Mouse (Mus musculus): ENCODE measurements at regions not wholly inside any gene's neighbourhood (a gene's known extent, or its start where the extent isn't known, plus 50 kb on each side); places are given as distances from the start of the nearest gene placed in this dataset.
"Not testable (repeated sequence)": the region's sequence is repeated elsewhere in the genome, so short reads cannot be mapped to it uniquely, and the experiment has no call there.

DNA sequence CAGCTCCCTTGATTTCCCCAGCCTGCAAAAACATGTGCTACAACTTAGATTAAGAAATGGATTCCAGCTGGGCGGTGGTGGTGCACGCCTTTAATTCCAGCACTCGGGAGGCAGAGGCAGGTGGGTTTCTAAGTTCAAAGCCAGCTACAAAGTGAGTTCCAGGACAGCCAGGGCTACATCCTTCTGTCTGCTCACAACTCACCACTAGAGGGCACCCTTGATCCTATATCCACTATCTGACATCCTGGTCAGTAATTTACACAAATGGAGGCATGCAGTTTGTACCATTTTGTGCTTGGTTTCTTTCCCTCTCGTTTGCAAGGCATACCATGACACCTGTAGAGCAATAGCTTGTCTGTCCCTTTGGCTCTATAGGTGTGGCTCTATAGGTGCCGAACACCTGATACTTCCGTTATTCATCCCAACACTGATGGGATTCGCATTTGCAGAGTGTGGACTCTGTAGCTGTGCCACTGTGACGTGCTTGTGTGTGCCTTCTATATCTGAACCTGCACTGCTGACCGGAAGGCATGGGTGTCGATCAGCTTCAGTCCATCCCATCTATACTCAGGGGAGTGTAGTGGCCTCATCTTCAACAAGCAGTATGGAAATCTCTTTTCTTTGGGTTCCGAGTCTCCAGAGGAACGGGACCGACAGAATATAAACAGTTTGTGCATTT, 108.4 kb upstream of the Spata13 start:
- DNase-seq (ENCODE audit: low read depth, low spot score) = peak; percentile 80

DNA sequence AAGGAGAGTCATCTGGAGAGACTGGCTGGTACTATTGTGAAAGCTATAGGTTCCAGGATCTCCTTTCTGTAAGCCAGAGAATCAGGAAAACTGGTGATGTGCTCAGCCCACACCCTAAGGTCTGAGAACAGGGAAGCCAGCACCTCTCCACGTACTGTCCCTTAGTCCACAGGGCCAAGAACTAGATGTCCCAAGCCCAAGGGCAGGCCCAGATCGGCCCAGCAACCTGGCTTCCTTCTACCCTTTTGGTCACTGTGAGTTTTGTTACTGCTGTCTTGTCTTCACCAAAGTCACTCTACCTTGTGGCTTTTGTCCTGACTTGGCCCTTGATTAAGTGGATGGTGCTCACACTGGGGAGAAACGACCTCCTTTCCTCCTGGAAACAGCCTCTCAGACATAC, 107.8 kb upstream of the Spata13 start:
- DNase-seq (ENCODE audit: low read depth, low spot score) = no peak

DNA sequence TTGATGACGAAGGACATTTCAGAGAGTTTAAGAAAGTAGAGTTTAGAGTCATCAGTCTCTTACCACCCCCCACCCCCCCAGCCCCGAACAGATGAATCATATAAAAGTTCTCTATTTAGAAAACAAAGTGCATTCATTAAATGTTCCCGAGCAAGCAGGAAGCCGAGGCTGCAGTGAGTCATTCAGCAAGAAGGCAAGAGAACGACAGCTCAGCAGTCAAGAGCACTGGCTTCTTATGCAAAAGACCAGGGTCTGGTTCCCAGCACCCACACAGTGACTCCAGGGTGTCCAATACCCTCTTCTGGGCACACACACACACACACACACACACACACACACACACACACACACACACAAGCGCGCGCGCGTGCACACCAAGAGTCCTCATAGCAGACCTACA, 107.0 kb upstream of the Spata13 start:
- peak; percentile 49 for DNase-seq (ENCODE audit: low read depth, low spot score)

DNA sequence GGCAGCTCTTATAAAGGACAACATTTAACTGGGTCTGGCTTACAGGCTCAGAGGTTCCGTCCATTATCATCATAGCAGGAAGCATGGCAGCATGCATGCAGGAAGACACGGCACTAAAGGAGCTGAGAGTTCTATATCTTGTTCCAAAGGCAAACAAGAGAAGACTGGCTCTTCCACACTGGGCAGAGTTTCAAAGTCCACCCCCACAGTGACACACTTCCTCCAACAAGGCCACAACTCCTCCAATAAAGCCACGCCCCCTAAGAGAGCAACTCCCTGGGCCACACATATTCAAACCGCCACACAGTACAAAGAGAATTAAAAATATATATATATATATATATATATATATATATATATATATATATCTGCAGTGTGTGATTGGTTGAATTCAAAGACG, 105.8 kb upstream of the Spata13 start:
- no peak for DNase-seq (ENCODE audit: low read depth, low spot score)

DNA sequence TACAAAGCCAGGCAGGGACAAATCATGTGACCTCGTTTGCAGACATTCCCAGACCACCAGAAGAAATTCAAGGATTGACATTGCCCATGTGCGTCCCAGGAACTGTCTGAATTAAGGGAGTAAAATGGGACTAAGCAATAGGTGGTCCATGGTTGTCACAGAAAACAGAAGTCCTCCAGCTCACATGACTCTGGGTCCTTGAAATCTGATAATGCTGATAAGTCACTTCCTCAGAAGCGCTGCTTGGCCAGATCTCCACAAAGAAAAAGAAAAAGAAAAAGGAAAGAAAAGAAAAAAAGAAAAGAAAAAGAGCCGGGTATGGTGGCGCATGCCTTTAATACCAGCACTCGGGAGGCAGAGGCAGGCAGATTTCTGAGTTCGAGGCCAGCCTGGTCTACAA, 105.3 kb upstream of the Spata13 start:
- DNase-seq (ENCODE audit: low read depth, low spot score) = no peak

DNA sequence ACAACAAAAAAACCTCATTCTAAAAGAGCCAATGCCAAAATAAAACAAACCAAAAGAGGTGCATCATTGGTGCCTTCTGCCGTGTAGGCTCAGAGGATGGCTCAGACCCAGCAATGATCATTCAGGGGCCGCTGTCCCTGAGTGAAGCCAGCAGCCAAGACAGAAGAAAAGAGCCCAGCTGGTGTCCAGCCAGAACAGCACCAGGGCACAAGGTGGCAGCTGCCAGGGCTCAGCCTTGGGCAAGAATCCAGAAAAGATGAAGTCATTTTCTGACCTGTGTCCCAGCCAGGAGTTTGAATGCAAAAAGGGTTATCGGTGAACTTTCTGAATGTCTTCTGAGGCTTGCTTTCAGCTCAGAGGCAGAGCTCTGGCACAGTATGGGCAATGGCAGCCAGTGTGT, 104.8 kb upstream of the Spata13 start:
- peak; percentile 39 for DNase-seq (ENCODE audit: low read depth, low spot score)

DNA sequence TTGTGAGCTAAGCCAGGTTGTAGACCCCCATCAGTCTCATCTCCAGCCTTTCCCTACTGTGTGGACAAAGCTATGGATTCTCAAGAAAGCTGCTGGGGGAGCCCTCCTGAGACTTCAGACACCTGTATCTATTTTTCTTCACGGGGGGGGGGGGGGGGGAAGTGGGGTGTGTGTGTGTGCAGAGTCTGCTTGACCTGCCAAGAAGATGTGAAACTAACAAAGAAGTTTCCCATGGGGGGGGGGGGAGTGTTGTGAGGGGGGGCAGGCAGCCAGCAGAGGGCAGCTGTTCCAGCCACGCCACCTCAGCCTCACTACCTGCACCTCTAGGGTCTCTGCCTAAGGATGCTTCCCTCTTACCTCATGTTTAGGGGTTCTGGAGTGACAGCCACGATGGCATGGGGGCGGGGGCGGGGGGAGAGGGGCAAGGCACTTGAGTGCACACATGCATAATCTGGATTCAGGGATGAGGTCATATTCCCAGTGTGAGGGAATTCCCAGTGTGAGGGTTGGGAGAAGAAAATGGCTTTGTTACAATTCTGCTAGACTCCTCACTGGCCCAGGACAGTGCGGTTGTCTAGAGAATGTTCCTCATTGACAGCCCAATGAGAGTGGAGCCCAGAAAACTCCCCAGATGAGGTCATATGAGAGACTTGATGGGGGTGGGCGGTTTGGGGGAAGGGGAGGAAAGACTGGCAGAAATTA, 104.0 kb upstream of the Spata13 start:
- DNase-seq (ENCODE audit: low read depth, low spot score) = no peak

DNA sequence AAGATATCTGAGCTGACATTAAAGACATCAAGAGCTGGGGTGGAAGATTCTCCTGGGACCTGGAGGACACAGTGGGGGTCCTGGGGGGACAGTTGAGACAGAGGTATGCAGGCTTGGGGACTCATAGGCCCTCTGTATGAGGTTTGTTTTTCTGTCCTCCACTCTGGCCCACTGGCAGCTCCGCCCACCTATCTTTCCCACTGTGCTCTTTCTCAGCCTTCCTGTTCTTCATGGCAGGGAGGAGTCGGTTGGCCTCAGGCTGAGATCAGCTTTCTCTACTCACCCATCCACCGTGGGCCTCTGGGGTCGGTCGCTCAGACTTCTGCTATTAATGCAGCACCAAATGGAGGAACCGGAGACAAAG, 103.5 kb upstream of the Spata13 start:
- no peak for DNase-seq (ENCODE audit: low read depth, low spot score)

DNA sequence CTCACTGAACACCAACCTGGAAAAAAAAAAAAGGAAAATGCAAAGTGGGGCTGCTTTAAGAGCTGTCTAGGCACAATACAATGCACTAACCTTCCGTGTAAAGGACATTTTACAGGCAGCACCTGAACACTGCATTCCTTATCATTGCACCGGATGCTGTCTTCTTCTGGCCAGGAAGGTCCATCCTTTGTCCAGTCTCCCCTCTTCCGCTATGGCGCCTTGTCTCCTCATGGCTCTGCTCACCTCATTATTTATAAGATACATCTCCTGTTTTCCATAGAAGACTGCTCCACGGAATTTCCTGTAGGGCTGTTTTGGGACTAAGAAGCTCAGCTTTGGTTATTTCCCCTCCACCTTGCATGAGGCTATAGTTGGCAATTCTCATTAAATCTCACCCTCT, 102.8 kb upstream of the Spata13 start:
- no peak for DNase-seq (ENCODE audit: low read depth, low spot score)

DNA sequence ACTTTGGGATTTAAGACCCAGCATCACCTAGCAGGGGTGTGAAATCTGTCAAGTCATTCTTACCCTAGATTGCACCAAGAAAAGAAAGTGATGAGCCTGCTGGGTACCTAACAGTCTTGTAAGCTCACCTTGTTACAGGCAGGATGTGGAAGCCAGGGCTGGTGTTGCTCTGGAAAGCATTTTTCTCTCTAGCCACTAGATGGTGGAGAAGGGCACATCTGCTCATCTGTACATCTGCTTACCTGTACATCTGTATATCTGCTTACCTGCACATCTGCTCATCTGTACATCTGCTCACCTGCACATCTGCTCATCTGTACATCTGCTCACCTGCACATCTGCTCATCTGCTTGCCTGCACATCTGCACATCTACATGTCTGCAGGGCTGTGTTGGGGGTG, 102.0 kb upstream of the Spata13 start:
- no peak for DNase-seq (ENCODE audit: low read depth, low spot score)

DNA sequence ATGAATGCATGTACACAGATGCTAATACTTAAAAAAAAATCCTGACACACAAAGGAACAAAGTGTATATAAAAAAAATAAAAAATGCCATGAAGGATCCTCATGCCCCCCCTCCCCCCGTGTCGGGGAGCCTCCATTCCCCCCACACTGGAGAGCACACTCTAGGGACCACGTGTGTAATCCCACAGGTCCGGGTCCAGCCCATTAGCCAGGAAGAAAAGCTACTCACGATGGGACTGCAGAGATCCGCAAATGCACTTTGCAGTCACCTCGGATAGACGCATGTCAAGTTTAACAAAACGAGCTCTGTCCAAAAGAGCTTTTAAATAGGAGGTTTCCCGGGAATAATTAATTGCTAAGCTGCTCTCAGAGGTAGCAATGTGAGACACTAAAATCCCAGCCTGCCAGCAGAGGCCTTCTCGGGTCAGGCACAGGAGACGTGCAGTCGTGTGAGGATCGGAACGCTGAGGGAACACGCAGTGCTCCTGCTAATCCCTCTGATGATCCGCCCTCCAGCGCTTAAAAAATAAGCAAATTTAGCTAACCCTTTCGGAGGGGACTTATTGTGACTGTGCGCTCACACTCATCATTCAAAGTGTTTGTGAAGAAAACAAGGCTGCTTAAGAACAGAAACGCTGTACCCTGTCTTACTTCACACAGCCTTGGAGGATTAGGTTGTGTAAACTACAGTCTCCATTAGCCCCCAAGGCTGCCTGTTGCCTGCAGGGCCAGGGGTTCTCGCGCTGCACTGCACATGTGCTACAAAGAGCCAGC, 100.2 kb upstream of the Spata13 start:
- no peak for DNase-seq (ENCODE audit: low read depth, low spot score)

DNA sequence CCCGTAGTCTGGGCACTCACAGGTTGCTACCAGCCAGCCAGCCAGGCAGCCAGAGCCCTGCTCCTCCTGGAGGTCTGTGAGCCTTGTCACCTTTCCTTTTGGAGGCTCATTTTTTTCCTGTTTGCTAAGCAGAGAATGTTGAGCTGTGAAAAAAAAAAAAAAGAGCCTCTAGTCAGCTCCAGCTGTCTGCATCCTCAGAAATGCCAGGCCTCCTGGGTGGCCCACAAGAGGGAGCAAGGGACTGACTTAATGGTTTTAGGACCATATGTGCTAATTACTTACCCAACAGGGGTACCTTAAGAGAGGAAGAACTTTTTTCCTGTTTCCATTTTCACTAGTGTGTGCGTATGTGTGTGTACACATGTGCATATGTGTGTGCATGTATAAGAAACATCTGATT, 94.8 kb upstream of the Spata13 start:
- DNase-seq (ENCODE audit: low read depth, low spot score) = no peak

DNA sequence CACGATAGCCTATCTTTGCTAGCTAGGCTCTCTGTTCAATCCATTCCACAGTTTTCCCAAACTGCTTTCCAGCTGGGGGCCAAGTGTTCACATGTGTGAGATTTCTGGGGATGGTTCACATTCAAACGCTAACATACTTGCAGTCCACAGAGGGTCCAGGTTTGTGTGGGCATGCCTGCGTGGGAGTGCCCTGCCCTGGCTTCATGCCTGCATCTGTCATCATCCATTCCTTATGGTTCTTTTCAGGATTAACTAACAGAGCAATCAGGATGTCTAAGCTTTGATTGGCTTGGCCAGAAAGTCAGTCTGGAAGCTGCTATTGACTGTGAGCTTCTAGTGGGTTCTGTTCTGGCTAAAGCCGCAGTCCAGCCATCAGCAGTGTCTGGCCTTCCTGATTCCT, 93.7 kb upstream of the Spata13 start:
- no peak for DNase-seq (ENCODE audit: low read depth, low spot score)

DNA sequence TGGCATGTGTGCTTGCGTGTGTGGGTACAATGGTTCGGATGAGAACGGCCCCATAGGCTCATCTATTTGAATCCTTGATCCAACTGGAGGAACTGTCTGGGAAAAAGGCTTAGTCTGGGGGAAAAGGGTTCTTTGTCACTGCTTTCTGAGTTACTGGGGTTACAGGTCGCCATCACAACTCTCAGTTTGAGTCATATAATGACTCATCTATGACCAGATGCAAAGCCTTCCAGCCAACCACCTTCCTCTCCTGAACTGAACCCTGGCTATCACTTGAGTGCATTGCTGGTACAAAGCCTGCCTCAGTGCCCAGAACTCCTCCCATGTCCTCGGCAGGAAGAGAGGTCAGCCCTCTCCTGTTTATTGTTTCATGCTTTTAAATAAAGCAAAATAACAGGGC, 92.2 kb upstream of the Spata13 start:
- peak; percentile 60 for DNase-seq (ENCODE audit: low read depth, low spot score)

DNA sequence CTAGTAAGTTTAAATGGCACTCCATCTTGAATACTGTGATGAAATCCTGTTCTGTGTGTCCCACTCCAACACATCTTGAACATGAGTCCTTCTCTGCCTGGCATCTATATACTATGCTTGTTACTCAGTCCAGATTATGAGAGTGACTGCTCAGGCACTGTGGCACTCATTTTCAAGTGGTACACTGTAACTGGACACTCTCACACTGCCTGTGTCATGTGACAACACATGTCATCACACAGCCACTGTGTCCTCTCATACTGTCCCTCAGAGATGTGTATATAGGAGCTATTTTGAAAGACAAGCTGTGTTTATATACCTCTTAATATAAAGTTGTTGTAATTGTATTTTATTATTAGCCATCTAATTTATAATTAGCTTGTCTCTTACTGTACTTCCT, 89.0 kb upstream of the Spata13 start:
- DNase-seq (ENCODE audit: low read depth, low spot score) = no peak

DNA sequence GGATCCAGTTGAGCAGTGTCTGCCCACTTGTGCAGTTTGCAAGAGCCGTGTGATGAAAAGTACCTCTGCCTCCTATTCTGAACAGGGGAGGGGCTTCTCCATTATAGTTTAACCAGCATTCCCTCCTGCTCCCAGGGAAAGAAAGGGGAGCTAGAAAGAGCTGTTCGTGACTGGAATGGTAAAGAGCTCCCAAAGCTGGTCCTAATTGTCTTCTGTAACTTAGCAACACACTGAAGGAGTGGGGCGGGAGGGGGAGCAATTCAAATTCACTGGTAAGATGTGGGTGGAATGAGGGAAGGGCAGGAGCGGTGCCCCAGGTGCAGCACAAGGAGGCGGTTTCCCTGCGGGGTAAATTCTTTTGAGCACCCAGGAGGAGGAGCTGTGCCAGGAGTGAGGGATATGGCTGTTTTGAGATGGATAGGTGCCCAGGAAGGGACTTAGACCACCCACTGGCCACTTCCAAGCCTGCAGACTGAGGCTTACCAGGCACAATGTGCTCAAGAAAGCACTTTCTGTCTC, 79.5 kb upstream of the Spata13 start:
- DNase-seq (ENCODE audit: low read depth, low spot score) = no peak

DNA sequence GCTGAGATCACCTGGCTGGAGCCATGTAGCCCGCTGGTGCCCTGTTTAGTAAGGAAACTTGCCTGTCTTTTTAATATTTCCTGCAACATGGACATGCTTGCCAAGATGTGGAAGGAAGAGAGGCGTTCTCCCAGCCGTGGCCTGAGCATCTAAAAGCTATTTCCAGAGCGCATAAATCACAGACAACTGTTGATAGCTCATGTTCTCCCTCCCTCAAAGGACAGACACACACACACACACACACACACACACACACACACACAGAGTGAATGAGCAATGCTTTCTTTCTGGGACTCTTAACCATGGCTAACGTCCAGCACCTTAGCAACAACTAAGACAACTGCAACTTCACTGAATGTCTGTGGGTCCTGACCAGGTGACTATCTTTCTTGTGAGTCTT, 77.3 kb upstream of the Spata13 start:
- no peak for DNase-seq (ENCODE audit: low read depth, low spot score)

DNA sequence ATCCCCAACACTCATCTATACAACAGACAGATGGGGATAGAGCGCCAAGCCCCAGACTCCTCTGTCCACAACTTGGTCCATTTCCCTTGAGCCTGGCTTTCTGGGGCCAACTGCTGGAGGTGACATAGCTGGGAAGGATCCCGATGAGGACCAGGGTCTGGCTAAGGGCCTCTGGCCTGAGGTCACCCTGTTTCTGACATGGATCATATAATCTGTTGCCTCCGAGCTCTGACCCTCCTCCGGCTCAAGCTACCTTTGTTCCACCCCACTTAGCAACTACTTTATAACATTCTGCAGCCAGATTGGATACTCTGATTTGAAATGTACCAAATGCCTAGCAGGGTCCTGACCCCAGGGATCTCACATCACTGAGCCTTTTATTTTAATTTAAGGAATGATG, 76.8 kb upstream of the Spata13 start:
- no peak for DNase-seq (ENCODE audit: low read depth, low spot score)

DNA sequence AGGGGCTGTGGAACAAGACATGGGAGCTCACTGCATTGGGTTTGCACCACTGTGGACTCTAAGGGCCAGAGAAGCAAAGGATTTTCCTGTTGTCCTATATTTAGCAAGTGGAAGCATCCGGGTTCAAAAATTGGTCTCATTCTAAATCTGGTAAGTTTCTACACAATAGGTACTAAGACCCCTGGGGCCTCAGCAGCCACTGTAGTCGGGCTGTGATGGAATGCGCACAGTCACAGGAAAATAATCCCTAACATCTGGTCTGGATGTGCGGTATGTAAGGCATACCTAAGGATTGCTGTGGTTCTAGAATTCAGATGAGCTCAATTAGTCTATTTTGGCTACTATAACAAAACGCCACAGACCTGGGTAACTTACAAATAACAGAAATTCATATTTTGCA, 74.4 kb upstream of the Spata13 start:
- peak; percentile 39 for DNase-seq (ENCODE audit: low read depth, low spot score)

DNA sequence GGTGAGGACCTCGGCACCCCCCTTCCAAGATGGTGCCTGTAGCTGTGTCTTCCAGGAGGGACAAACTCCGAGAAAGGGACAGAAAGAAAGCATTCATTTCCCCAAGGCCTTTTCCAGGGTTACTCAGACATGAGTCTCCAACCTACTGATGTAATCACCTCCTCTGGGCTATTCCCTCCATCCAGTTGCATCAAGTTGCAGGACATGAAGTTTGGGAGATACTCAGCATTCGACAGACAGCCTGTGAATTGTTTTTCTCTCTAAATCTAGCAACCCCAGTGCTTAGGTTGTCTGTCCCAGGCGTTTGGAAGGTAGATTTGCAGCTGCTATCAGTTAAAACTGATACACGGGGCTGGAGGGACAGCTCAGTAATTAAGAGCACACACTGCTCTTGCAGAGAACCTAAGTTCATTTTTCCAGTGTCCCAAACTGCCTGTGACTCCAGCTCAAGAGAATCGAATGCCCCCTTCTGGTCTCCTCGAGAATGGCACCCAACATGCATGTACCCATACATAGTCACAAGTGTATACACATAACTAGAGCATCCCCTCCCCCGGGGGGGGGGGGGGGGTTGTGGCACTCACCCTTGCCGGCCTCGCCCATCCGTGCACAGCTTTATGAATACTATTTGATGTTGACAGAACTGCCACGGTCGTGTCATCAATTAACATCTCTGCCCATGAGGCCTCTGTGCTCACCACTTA, 73.8 kb upstream of the Spata13 start:
- peak; percentile 31 for DNase-seq (ENCODE audit: low read depth, low spot score)

DNA sequence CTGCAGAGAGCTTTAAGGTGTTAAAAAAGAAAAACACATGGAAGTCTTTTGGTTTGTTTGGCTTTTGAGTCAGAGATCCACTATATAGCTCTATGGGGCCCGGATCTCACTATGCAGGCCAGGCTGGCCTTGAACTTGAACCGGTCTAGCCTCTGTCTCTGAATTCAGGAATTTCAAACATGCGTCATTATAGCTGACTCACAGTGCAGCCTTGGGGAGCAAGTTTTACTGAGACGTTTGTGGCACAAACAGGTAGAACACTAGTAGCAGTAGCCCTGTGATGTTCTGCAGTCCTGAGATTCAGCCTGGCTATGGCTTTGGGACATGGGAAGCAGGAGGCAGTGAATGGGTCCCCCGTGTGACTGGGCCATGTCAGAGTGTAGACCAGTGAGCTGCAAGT, 57.5 kb upstream of the Spata13 start:
- DNase-seq (ENCODE audit: low read depth, low spot score) = no peak

DNA sequence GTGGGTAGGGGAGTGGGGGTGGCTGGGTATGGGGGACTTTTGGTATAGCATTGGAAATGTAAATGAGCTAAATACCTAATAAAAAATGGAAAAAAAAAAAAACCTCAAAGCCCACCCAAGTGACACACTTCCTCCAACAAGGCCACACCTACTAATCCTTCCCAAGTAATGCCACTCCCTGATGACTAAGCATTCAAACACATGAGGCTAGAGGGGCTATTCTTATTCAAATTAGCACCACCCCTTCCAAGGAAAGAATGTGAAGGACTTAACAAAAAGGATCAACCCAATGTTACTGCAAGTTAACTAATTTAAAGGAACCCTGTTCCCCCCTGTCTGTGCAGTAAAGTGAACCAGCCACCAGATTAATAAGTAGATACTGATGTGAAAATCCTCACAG, 53.7 kb upstream of the Spata13 start:
- DNase-seq (ENCODE audit: low read depth, low spot score) = not testable (repeated sequence)

All from 3T3-L1 (cell line).